Mouse (Mus musculus): ENCODE data around the gene Cd59a. TPM values are rescaled to one million over a fixed set of nuclear protein-coding genes. Genes with fewer than 3 reads are reported as not detected.
"Not testable (repeated sequence)": the region's sequence is repeated elsewhere in the genome, so short reads cannot be mapped to it uniquely, and the experiment has no call there.

Gene Cd59a
- polyA plus RNA-seq, 1 experiment from 2014 or later = 89.4 TPM

DNA sequence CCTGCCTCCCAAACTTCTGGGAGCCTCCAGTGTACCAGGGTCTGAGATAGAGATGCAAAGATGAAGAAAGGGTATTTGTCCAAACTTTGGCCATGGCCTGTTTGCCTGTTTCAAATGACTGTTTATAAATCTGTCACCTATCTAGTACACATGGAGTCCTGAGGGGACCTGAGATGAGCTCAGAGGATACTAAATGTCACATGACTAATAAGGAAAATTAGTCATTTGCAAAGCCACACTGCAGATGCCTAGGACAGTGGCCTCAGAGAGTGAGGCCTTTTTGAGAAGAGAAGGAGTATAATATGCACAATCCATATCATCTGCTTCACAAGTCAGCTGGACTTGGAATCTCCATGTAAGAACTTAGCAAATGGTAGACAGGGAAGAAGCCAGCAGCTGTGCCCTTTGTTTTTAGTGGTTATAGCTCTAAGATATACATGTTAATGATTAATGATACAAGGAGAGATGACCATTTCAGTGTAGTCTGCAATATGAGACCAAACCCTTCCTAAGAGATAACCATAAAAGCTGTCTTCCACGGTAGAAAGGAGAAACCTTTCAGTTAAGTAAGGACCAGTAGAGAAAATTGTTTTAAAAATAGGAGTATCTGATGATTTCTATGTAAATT is 15.7 kb downstream of the Cd59a start:
- WGBS (ENCODE audit: insufficient replicate concordance) = no CpG with 5 or more reads among the region's 1 CpGs
- not testable (repeated sequence) for H3K9me3 ChIP-seq (replicated peaks; ENCODE audit: control insufficient read depth, low read length); H3K27ac ChIP-seq (ENCODE audit: low read depth, low read length); ATAC-seq (replicated peaks; ENCODE audit: insufficient number of reproducible peaks, low FRiP score, low TSS enrichment); H3K4me1 ChIP-seq (ENCODE audit: control insufficient read depth, insufficient read depth, low read length); H3K27me3 ChIP-seq (ENCODE audit: control insufficient read depth, insufficient read depth, low read length); H3K4me2 ChIP-seq; H3K36me3 ChIP-seq (ENCODE audit: control insufficient read depth, insufficient read depth, low read length); H3K9ac ChIP-seq (ENCODE audit: low read depth, low read length); H3K4me3 ChIP-seq (ENCODE audit: low read depth, low read length)

DNA sequence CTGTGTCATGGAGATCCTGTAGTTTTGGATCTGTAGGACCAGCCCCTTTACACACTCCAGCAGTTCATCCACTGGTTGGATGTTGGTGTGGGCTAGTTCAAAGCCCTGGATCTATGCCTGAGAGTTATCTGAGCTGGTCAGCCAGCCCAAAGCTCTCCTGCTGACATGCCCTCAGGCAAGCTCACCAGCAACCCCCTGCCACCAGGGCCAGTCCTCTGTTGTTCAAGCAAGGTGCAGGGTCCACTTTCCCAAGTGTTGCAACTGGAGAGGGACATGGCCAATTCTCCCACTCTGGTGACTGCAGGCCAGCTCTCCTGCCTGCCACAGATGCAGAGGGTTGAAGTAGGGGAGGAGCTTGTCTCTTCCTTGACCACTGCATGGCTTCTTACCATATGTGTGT is 18.0 kb downstream of the Cd59a start:
- not testable (repeated sequence) for H3K4me1 ChIP-seq (ENCODE audit: control insufficient read depth, insufficient read depth, low read length); H3K9ac ChIP-seq (ENCODE audit: low read depth, low read length); H3K9me3 ChIP-seq (replicated peaks; ENCODE audit: control insufficient read depth, low read length); H3K4me3 ChIP-seq (ENCODE audit: low read depth, low read length); H3K27me3 ChIP-seq (ENCODE audit: control insufficient read depth, insufficient read depth, low read length); ATAC-seq (replicated peaks; ENCODE audit: insufficient number of reproducible peaks, low FRiP score, low TSS enrichment); H3K4me2 ChIP-seq; H3K36me3 ChIP-seq (ENCODE audit: control insufficient read depth, insufficient read depth, low read length); H3K27ac ChIP-seq (ENCODE audit: low read depth, low read length)

DNA sequence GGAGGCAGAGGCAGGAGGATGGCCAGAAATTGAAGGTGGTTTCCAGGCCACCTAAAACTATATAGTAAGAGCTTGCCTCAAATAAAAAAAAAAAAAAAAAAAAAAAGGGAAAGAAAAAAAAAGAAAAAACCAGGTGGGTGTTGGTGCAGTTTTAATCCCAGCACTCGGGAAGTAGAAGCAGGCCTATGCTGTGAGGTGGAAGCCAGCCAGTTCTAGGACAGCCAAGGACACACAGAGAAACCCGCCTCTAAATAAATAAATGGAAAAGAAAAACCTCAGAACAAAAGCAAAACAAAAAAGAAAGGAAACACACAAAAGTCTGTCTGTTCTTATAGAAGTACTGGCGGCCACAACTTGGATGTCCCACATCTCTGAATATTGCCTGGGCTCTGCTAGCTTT is 19.3 kb downstream of the Cd59a start:
- H3K9me3 ChIP-seq (replicated peaks; ENCODE audit: control insufficient read depth, low read length) = no peaks in the 10 kb centered on the region
- no peaks in the 10 kb centered on the region for H3K27me3 ChIP-seq (ENCODE audit: control insufficient read depth, insufficient read depth, low read length)
- peaks cover 4% of the 10 kb centered on the region for H3K4me1 ChIP-seq (ENCODE audit: control insufficient read depth, insufficient read depth, low read length)
- no peak overlapping the region for H3K4me3 ChIP-seq (ENCODE audit: low read depth, low read length)
- WGBS (ENCODE audit: insufficient replicate concordance) = 89% methylated on average over 3 of the region's 3 CpGs
- H3K27ac ChIP-seq (ENCODE audit: low read depth, low read length) = no peak overlapping the region
- H3K36me3 ChIP-seq (ENCODE audit: control insufficient read depth, insufficient read depth, low read length) = no peaks in the 10 kb centered on the region
- ATAC-seq (replicated peaks; ENCODE audit: insufficient number of reproducible peaks, low FRiP score, low TSS enrichment) = no peak
- H3K9ac ChIP-seq (ENCODE audit: low read depth, low read length) = no peak overlapping the region
- no peak overlapping the region for H3K4me2 ChIP-seq

DNA sequence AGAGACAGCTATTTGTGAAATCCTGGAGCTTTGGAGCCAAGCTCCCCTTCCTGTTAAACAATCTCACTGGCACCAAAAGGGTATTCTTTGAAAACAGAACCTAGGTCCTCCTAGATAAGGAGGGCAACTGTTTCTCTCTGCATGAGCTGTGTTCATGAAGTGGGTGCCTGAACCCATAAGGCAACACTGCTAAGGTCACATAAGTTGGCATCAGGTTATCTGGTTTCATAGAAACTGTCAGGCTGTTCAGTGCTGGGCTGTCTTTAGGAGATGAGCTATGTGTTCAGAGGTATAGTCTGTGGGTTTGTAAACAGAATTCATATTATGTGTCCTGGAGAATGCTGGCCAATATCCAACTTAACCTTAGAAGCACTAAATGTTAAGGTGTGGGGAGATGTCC is 21.6 kb downstream of the Cd59a start:
- not testable (repeated sequence) for H3K9ac ChIP-seq (ENCODE audit: low read depth, low read length); H3K4me2 ChIP-seq; H3K27ac ChIP-seq (ENCODE audit: low read depth, low read length); H3K36me3 ChIP-seq (ENCODE audit: control insufficient read depth, insufficient read depth, low read length); H3K4me3 ChIP-seq (ENCODE audit: low read depth, low read length); H3K9me3 ChIP-seq (replicated peaks; ENCODE audit: control insufficient read depth, low read length); H3K27me3 ChIP-seq (ENCODE audit: control insufficient read depth, insufficient read depth, low read length); ATAC-seq (replicated peaks; ENCODE audit: insufficient number of reproducible peaks, low FRiP score, low TSS enrichment)
- H3K4me1 ChIP-seq (ENCODE audit: control insufficient read depth, insufficient read depth, low read length) = peaks cover 21% of the 10 kb centered on the region

- WGBS (ENCODE audit: insufficient replicate concordance) = 84% methylated on average over 1 of the region's 1 CpGs
- Histone ChIP-seq H3K4me3 (ENCODE audit: low read depth, low read length) (no peak overlapping the region), H3K4me1 (ENCODE audit: control insufficient read depth, insufficient read depth, low read length) (peaks cover 28% of the 10 kb centered on the region), H3K27ac (ENCODE audit: low read depth, low read length) (no peak overlapping the region), H3K4me2 (no peak overlapping the region), H3K9ac (ENCODE audit: low read depth, low read length) (no peak overlapping the region), H3K9me3 (replicated peaks; ENCODE audit: control insufficient read depth, low read length) (no peaks in the 10 kb centered on the region), H3K36me3 (ENCODE audit: control insufficient read depth, insufficient read depth, low read length) (no peaks in the 10 kb centered on the region), H3K27me3 (ENCODE audit: control insufficient read depth, insufficient read depth, low read length) (no peaks in the 10 kb centered on the region)
- no peak for ATAC-seq (replicated peaks; ENCODE audit: insufficient number of reproducible peaks, low FRiP score, low TSS enrichment)
These were observed 23.5 kb downstream of the Cd59a start for GRCm38 (mm10) chr2:104119097-104119496.

- H3K4me2 ChIP-seq = no peak overlapping the region
- H3K4me3 ChIP-seq (ENCODE audit: low read depth, low read length) = no peak overlapping the region
- H3K9me3 ChIP-seq (replicated peaks; ENCODE audit: control insufficient read depth, low read length) = no peaks in the 10 kb centered on the region
- no peak overlapping the region for H3K9ac ChIP-seq (ENCODE audit: low read depth, low read length)
- H3K36me3 ChIP-seq (ENCODE audit: control insufficient read depth, insufficient read depth, low read length) = no peaks in the 10 kb centered on the region
- WGBS (ENCODE audit: insufficient replicate concordance) = 52% methylated on average over 6 of the region's 6 CpGs
- no peak for ATAC-seq (replicated peaks; ENCODE audit: insufficient number of reproducible peaks, low FRiP score, low TSS enrichment)
- H3K27me3 ChIP-seq (ENCODE audit: control insufficient read depth, insufficient read depth, low read length) = no peaks in the 10 kb centered on the region
- H3K27ac ChIP-seq (ENCODE audit: low read depth, low read length) = peak overlapping the region; percentile 29; the same call in 1 of the 2 replicates
- peaks cover 34% of the 10 kb centered on the region for H3K4me1 ChIP-seq (ENCODE audit: control insufficient read depth, insufficient read depth, low read length)
These were observed 24.7 kb downstream of the Cd59a start for GRCm38 (mm10) chr2:104120312-104120711.

DNA sequence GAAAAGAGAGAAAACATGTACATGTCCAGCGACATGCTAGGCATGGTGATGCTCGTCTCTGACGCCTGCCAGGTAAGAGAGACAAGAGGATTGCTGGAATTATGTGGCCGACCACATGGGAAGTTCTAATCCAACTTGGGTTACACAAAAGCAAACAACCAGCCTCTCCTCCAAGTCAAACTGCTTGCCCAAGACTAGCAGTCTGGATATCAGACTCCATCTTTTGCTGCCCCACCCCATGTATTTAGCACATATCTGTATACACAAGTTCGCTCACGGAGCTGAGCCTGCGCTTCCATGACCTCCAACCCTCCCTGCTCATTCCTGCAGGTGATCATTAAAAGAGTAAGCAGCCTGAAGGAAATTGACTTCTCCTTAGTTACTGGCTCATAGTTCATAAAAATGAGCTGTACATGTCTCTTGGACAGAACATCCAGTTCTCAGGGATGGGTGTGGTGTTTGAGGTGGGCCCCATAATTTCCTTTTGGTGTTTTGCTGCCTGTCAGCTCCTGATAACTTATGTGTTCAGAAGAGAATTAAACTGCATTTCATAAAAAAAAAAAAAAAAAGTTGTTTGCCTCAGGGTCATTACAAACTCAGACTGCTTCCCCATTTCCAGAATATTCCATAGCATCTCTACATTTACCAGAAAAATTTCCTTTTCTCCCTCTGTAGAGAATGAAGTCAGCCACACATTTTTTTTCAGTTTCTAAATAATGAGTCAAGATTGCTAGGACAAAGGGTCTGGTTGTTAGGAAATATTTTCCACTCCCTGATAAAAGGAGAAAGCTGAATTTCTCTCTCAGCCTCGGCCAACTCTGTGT is 26.3 kb downstream of the Cd59a start:
- H3K9ac ChIP-seq (ENCODE audit: low read depth, low read length) = peak overlapping the region; percentile 43
- peak overlapping the region; percentile 83 for H3K27ac ChIP-seq (ENCODE audit: low read depth, low read length)
- no peak for ATAC-seq (replicated peaks; ENCODE audit: insufficient number of reproducible peaks, low FRiP score, low TSS enrichment)
- peak overlapping the region; percentile 95 for H3K4me2 ChIP-seq
- H3K4me3 ChIP-seq (ENCODE audit: low read depth, low read length) = peak overlapping the region; percentile 65; the same call in 1 of the 2 replicates
- WGBS (ENCODE audit: insufficient replicate concordance) = 71% methylated on average over 8 of the region's 8 CpGs
- no peaks in the 10 kb centered on the region for H3K36me3 ChIP-seq (ENCODE audit: control insufficient read depth, insufficient read depth, low read length)
- no peaks in the 10 kb centered on the region for H3K9me3 ChIP-seq (replicated peaks; ENCODE audit: control insufficient read depth, low read length)
- H3K27me3 ChIP-seq (ENCODE audit: control insufficient read depth, insufficient read depth, low read length) = 0 out of 2 replicates have a peak, but pooled peaks cover 4% of the 10 kb centered on the region
- H3K4me1 ChIP-seq (ENCODE audit: control insufficient read depth, insufficient read depth, low read length) = peaks cover 34% of the 10 kb centered on the region

DNA sequence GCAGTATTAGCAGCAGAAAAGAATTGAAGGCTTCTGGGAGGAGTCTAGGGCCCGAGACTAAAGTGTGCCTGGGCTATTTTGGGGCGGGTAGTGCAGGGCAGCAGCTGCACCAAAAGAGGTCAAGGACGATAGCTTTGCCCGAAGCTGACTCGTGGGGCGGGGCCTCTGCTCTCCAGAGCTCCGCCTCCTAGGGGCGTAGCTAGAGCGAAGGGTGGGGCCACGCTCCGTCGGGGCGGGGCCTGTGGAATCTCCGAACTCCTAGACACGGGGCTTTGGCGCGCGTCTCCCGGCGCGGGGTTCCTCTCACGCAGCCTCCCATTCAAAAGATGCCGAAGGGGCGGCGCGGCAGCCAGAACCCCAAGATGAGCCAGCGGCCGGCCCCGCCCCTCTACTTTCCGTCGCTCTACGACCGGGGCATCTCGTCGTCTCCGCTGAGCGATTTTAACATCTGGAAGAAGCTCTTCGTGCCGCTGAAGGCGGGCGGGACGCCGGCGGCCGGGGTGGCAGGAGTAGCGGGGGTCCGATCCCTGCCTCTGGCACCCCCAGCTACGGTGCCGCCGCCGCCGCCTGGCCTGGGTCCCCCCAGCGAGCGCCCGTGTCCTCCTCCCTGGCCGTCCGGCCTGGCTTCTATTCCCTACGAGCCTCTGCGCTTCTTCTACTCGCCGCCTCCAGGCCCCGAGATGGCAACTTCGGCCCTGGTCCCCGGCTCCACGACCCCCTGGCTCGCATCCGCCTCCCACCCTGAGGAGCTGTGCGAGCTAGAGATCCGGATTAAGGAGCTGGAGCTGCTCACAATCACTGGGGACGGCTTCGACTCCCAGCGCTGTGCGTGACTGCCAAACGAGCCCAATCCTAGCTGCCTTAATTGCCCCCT is 27.1 kb downstream of the Cd59a start, which contains the start of gene A930018P22Rik:
A930018P22Rik (plus strand) TSS at position 265 of the 874 bp plus-strand sequence.
- H3K27ac ChIP-seq (ENCODE audit: low read depth, low read length) = peak within 1 kb of the TSS; percentile 83
- peak; percentile 94 for ATAC-seq (replicated peaks; ENCODE audit: insufficient number of reproducible peaks, low FRiP score, low TSS enrichment)
- H3K4me2 ChIP-seq = peak within 1 kb of the TSS; percentile 95
- 0 out of 2 replicates have a peak, but pooled peaks cover 4% of the 10 kb centered on the region for H3K27me3 ChIP-seq (ENCODE audit: control insufficient read depth, insufficient read depth, low read length)
- H3K9ac ChIP-seq (ENCODE audit: low read depth, low read length) = peak within 1 kb of the TSS; percentile 81
- H3K36me3 ChIP-seq (ENCODE audit: control insufficient read depth, insufficient read depth, low read length) = no peaks in the 10 kb centered on the region
- peak within 1 kb of the TSS; percentile 65 for H3K4me3 ChIP-seq (ENCODE audit: low read depth, low read length)
- WGBS (ENCODE audit: insufficient replicate concordance) = under 1% methylated on average over 73 of the region's 74 CpGs
- no peaks in the 10 kb centered on the region for H3K9me3 ChIP-seq (replicated peaks; ENCODE audit: control insufficient read depth, low read length)
- H3K4me1 ChIP-seq (ENCODE audit: control insufficient read depth, insufficient read depth, low read length) = peaks cover 34% of the 10 kb centered on the region
